Mouse (Mus musculus) intestine, embryonic 15.5 days (tissue): Measurements from ENCODE around the gene Actbl2. TPM values are rescaled to one million over a fixed set of nuclear protein-coding genes. Genes with fewer than 3 reads are reported as not detected.

Experiments
- ATAC-seq: fragments of 200-750 bp; cut with Nextera tagmentation; 2 replicates; pipeline ENCODE4 v1.8.0; 2017; ENCODE audit warnings: moderate TSS enrichment, moderate library complexity
- H3K27ac ChIP-seq: fragments of 300-500 bp; sonication (generic); 2 replicates; pipeline ENCODE4 v1.5.1; 2015; ENCODE audit warnings: mild to moderate bottlenecking, inconsistent platforms
- H3K27me3 ChIP-seq: fragments of 300-500 bp; sonication (generic); replicated peaks from 2 replicates; pipeline ENCODE4 v1.6.1; 2015; ENCODE audit warnings: inconsistent platforms
- H3K36me3 ChIP-seq: fragments of 300-500 bp; sonication (generic); 2 replicates; pipeline ENCODE4 v1.6.1; 2015; ENCODE audit warnings: inconsistent platforms
- H3K4me1 ChIP-seq: fragments of 300-500 bp; sonication (generic); replicated peaks from 2 replicates; pipeline ENCODE4 v1.6.1; 2015; ENCODE audit warnings: inconsistent platforms
- H3K4me2 ChIP-seq: fragments of 300-500 bp; sonication (generic); replicated peaks from 2 replicates; pipeline ENCODE4 v1.6.1; 2015; ENCODE audit warnings: mild to moderate bottlenecking, inconsistent platforms
- H3K4me3 ChIP-seq: fragments of 300-500 bp; sonication (generic); replicated peaks from 2 replicates; pipeline ENCODE4 v1.5.1; 2015; ENCODE audit warnings: inconsistent platforms
- H3K9ac ChIP-seq: fragments of 300-500 bp; sonication (generic); 2 replicates; pipeline ENCODE4 v1.6.1; 2015; ENCODE audit warnings: inconsistent platforms
- H3K9me3 ChIP-seq: fragments of 300-500 bp; sonication (generic); 2 replicates; pipeline ENCODE4 v1.6.1; 2016; ENCODE audit warnings: inconsistent platforms
- WGBS: fragments of 180-500 bp; shearing (Covaris S2); methylation state at CpG from one replicate; pipeline ENCODE4 v1.1.7; 2015; 5-methylcytosine and 5-hydroxymethylcytosine counted together
- polyA plus RNA-seq: library from polyadenylated mRNA; unstranded; fragments of >200 nt; fragmentation: Nextera tagmentation; extraction: Ambion mirVana; gene quantifications from 2 replicates; pipeline ENCODE4 v1.2.1, GENCODE M21; 2015

Gene Actbl2
- polyA plus RNA-seq, 1 experiment from 2014 or later: not detected

GRCm38 (mm10) chr13:111304736-111305135 is 49.9 kb downstream of the Actbl2 start:
- 88% methylated on average over 5 of the region's 5 CpGs for WGBS
- Histone ChIP-seq H3K27me3 (no peaks in the 10 kb centered on the region), H3K27ac (no peak overlapping the region), H3K9ac (no peak overlapping the region), H3K4me2 (no peak overlapping the region), H3K4me1 (no peaks in the 10 kb centered on the region), H3K9me3 (no peaks in the 10 kb centered on the region), H3K36me3 (no peaks in the 10 kb centered on the region), H3K4me3 (no peak overlapping the region)
- no peak for ATAC-seq

Other genes starting within 250 kb of the Actbl2 start
- gene Gpbp1, start 235.1 kb downstream of the Actbl2 start, polyA plus RNA-seq: 67.8 and 80.3 TPM in 2 replicates